ENCODE assay signal across 15 mouse cellular contexts in the genomic region with DNA sequence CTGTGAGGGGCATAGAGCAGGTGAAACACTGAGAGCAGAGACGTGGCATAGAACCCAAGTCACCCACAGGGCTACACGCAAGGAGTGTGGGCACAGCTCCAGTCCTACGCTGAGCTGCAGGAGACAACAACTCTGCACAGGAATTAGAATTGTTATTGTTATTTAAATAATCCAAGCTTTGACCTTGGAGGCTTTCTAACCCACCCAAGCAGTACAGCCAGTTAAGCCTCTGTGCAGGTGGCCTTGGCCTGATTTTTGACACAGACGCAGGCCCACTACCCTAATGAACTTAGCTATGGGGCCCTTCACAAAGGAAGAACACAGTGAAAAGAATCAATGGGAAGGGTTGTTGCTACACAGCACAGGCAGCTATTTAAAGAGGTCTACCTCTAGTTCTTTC.
DNase-seq lines count a peak whose midpoint lies in the region.
"Had no signal": no experiment of that assay in that cellular context is flagged by ENCODE, and none has a peak within 500 bp of the region (broad histone marks: within the 10 kb centered on the region; RNA-seq: fewer than 3 reads in every experiment).

No protein-coding gene starts in this region.

- DNase-seq in cerebellum, adult 18-20 months, result peak; percentile 3 to 6
- DNase-seq in cerebellum, adult 8-10 months, result no peak
- peak; percentile 22 to 53 for DNase-seq in cerebellum, postnatal 25 days
- no peak for DNase-seq in cerebellum, adult 9-11 months
- peak; percentile 79 for DNase-seq in ES-CJ7 (ENCODE audit: low read depth, low spot score)
- peak; percentile 19 for DNase-seq in retina, embryonic 14.5 days (ENCODE audit: low spot score)
- DNase-seq in lung, postnatal 4 days, result no peak
- DNase-seq in lung, postnatal 10 days, result no peak
- DNase-seq: adrenal gland, adult 8-10 months; cerebellum, adult 11-12 months; gastrocnemius, postnatal 10 days; gastrocnemius, postnatal 36 days; heart, postnatal 10 days; heart, postnatal 36 days; kidney, adult 18-20 months had no signal

Comparison
In these comparisons a context has a peak if more than half of its experiments do, and no peak if none do; other contexts are left out.
1. DNase-seq: peak in cerebellum, adult 18-20 months (2 of 2), cerebellum, postnatal 25 days (2 of 2), ES-CJ7 (single experiment) and retina, embryonic 14.5 days (single experiment); none in cerebellum, adult 8-10 months (single experiment), cerebellum, adult 9-11 months (single experiment), lung, postnatal 4 days (0 of 2) and lung, postnatal 10 days (single experiment).